Mouse (Mus musculus): ENCODE data around the gene Hadh.

DNA sequence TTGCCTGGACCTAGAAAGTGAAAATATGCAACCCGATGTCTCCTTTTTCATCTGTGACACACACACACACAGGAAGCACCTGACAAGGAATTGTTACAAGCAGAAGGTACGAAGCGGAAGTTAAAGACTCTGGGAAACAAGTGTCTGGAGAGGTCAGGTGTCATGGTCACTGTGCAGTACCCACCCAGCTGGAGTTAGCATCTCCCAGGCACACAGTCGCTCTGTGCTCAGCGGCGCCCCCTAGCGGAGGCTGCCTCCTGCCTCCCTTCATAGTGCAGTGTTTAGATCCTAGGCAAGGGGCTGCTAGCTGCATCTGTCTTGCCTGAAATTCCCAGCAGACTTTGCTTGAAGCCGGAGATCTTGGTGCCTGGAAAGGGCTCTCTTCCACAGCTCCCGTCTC lies 57.1 kb downstream of the Hadh start:
- TF ChIP-seq CTCF (IDR thresholded peaks at IDR 0.05; ENCODE audit: borderline replicate concordance, extremely low read depth, insufficient read depth, insufficient read length) = peak; percentile 67
- TF ChIP-seq POLR2A (IDR thresholded peaks at IDR 0.05; ENCODE audit: borderline replicate concordance, extremely low read depth, insufficient read depth, insufficient read length, poor library complexity, severe bottlenecking) = no peak
